Mouse (Mus musculus): ENCODE measurements at regions not wholly inside any gene's neighbourhood (a gene's known extent, or its start where the extent isn't known, plus 50 kb on each side); places are given as distances from the start of the nearest gene placed in this dataset.
"Not testable (repeated sequence)": the region's sequence is repeated elsewhere in the genome, so short reads cannot be mapped to it uniquely, and the experiment has no call there.

DNA sequence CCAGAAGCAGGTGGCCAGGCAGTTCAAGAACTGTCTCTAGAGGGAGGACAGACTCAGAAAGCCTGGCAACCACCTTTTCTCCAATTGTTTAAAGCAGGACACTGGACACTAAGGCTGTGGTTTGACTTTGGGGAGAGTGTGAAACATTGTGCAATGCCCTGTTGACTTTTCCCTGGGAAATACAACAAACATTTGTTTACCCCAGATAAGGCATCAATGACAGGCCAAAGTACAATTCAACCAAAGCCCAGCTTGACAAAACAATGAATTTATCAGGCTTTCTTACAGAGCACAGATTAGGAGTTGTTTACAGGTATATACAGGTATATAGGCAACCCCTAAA is 135.3 kb upstream of the Plxna2 start:
- DNase-seq (ENCODE audit: low spot score) (no peak), ATAC-seq (ENCODE audit: insufficient number of reproducible peaks, low FRiP score, low TSS enrichment, low read depth) (no peak)
- H3K4me1 ChIP-seq (ENCODE audit: control insufficient read depth, insufficient read depth, low read length), result no peaks in the 10 kb centered on the region
- no peaks in the 10 kb centered on the region for H3K9me3 ChIP-seq (ENCODE audit: control insufficient read depth, low read length)
- no peak overlapping the region for H3K9ac ChIP-seq (ENCODE audit: low read length)
- no peak overlapping the region for H3K4me2 ChIP-seq (ENCODE audit: low read depth, severe bottlenecking)
- no peaks in the 10 kb centered on the region for H3K27me3 ChIP-seq (ENCODE audit: control insufficient read depth, insufficient read depth, low read length)
- no peak overlapping the region for H3K27ac ChIP-seq (replicated peaks; ENCODE audit: low read depth, low read length)
- H3K4me3 ChIP-seq (ENCODE audit: low read depth, low read length), result no peak overlapping the region
- H3K36me3 ChIP-seq (ENCODE audit: control insufficient read depth, insufficient read depth, low read length), result no peaks in the 10 kb centered on the region

DNA sequence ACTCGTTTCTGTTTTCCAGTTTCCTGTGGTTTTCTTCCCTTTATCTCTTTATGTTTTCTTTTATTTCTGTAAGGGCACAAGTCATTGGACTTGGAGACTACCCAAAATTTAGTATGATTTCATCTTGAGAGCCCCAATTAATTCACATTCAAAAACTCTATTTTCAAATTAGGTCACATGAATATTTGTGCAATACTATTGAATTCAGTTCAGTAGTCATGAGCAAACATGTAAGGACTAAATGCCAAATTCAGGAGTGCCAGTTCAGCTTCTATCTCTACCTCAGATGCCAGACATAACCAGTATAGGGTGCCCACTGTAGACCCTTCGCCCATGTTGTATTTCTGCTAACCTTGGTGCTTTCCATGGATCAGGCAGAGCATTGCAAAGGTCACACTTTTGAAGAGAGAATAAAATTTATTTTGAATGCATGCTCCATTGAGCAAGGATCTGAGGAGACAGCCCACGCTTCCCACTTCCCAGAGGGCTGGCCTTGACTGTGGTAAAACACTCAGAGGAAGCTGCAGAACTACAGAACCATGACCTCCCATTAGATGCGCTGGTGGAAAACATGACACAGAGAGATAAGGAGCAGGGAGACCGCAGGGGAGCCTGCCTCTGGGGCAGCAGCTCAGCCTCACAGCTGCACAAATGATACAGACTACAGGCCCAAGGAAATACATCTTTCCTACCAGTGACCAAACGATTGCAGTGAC is 135.9 kb upstream of the Plxna2 start:
- WGBS, result 80% methylated on average over 6 of the region's 6 CpGs
- Histone ChIP-seq H3K9ac (ENCODE audit: low read length) (no peak overlapping the region), H3K4me1 (ENCODE audit: control insufficient read depth, insufficient read depth, low read length) (no peaks in the 10 kb centered on the region), H3K9me3 (ENCODE audit: control insufficient read depth, low read length) (no peaks in the 10 kb centered on the region), H3K4me3 (ENCODE audit: low read depth, low read length) (no peak overlapping the region), H3K36me3 (ENCODE audit: control insufficient read depth, insufficient read depth, low read length) (no peaks in the 10 kb centered on the region), H3K4me2 (ENCODE audit: low read depth, severe bottlenecking) (no peak overlapping the region), H3K27ac (replicated peaks; ENCODE audit: low read depth, low read length) (no peak overlapping the region), H3K27me3 (ENCODE audit: control insufficient read depth, insufficient read depth, low read length) (no peaks in the 10 kb centered on the region)
- no peak for DNase-seq (ENCODE audit: low spot score)
- ATAC-seq (ENCODE audit: insufficient number of reproducible peaks, low FRiP score, low TSS enrichment, low read depth), result no peak

DNA sequence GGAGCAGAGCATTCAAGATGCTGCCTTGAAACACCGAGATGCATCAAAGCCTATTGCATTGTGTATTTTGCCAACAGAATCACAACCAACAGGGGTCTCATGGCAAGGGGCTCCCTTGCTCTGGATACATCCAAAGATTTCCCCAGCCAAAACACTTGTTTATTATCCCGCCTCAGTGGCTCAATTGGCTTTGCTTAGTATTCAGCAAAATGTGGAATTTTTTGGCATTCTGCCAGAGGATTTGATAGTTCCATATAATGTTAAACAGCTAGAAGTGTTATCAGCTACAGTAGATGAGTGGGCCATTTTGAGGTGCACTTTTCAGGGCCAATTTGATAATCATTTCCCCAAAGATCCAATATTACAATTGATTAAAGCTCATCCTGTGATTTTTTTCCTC is 146.7 kb upstream of the Plxna2 start:
- H3K36me3 ChIP-seq (ENCODE audit: control insufficient read depth, insufficient read depth, low read length); ATAC-seq (ENCODE audit: insufficient number of reproducible peaks, low FRiP score, low TSS enrichment, low read depth); H3K4me3 ChIP-seq (ENCODE audit: low read depth, low read length); H3K27ac ChIP-seq (replicated peaks; ENCODE audit: low read depth, low read length); H3K4me1 ChIP-seq (ENCODE audit: control insufficient read depth, insufficient read depth, low read length); H3K9me3 ChIP-seq (ENCODE audit: control insufficient read depth, low read length); H3K4me2 ChIP-seq (ENCODE audit: low read depth, severe bottlenecking); H3K9ac ChIP-seq (ENCODE audit: low read length); DNase-seq (ENCODE audit: low spot score); H3K27me3 ChIP-seq (ENCODE audit: control insufficient read depth, insufficient read depth, low read length): not testable (repeated sequence)
- 93% methylated on average over 2 of the region's 2 CpGs for WGBS

DNA sequence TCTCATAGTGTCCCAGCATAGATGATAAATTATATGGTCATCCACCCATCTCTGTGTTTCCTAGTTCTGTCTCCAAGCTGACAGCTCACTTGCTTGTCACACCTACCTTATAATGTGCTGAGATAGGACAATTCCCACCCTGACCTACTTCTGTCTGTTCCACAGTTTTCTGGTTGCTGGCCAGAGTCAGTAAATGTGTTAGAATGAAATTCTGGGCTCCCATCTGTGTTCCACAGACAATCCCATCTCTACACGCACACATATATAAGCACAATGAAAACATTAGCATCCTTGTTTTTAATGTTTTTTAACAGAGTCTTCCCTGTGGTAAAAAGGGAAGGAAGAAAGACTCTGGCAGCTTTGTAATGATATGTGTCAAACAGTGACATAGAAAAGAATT is 165.5 kb upstream of the Plxna2 start:
- Histone ChIP-seq H3K9me3 (ENCODE audit: control insufficient read depth, low read length) (no peaks in the 10 kb centered on the region), H3K4me3 (ENCODE audit: low read depth, low read length) (no peak overlapping the region), H3K27ac (replicated peaks; ENCODE audit: low read depth, low read length) (no peak overlapping the region), H3K27me3 (ENCODE audit: control insufficient read depth, insufficient read depth, low read length) (no peaks in the 10 kb centered on the region), H3K9ac (ENCODE audit: low read length) (no peak overlapping the region), H3K36me3 (ENCODE audit: control insufficient read depth, insufficient read depth, low read length) (no peaks in the 10 kb centered on the region), H3K4me2 (ENCODE audit: low read depth, severe bottlenecking) (no peak overlapping the region), H3K4me1 (ENCODE audit: control insufficient read depth, insufficient read depth, low read length) (no peaks in the 10 kb centered on the region)
- DNase-seq (ENCODE audit: low spot score) (no peak), ATAC-seq (ENCODE audit: insufficient number of reproducible peaks, low FRiP score, low TSS enrichment, low read depth) (no peak)
- 82% methylated on average over 1 of the region's 1 CpGs for WGBS

DNA sequence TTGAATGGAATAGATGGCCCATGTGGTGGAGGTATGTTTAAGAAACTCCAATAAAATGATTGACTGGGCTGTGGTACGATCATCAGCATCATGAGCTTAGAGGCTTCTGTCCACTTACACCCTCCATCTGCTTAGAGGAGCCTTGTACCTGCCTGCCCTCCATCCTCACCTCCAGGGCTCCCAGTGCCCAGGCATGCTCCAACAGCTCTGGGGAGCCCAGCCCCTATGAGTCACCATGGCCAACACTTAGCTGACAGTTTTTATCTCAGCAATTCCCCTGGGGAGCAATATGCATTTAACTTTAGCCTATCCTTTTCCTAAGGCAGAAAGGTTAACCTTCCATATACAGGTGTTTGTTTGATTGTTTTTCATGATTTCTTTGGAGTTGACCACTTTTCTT is 174.3 kb upstream of the Plxna2 start:
- Histone ChIP-seq H3K9me3 (ENCODE audit: control insufficient read depth, low read length) (no peaks in the 10 kb centered on the region), H3K36me3 (ENCODE audit: control insufficient read depth, insufficient read depth, low read length) (no peaks in the 10 kb centered on the region), H3K4me1 (ENCODE audit: control insufficient read depth, insufficient read depth, low read length) (no peaks in the 10 kb centered on the region), H3K4me2 (ENCODE audit: low read depth, severe bottlenecking) (no peak overlapping the region), H3K27me3 (ENCODE audit: control insufficient read depth, insufficient read depth, low read length) (no peaks in the 10 kb centered on the region), H3K27ac (replicated peaks; ENCODE audit: low read depth, low read length) (no peak overlapping the region), H3K4me3 (ENCODE audit: low read depth, low read length) (no peak overlapping the region), H3K9ac (ENCODE audit: low read length) (no peak overlapping the region)
- ATAC-seq (ENCODE audit: insufficient number of reproducible peaks, low FRiP score, low TSS enrichment, low read depth), result no peak
- 85% methylated on average over 1 of the region's 1 CpGs for WGBS
- DNase-seq (ENCODE audit: low spot score), result no peak

DNA sequence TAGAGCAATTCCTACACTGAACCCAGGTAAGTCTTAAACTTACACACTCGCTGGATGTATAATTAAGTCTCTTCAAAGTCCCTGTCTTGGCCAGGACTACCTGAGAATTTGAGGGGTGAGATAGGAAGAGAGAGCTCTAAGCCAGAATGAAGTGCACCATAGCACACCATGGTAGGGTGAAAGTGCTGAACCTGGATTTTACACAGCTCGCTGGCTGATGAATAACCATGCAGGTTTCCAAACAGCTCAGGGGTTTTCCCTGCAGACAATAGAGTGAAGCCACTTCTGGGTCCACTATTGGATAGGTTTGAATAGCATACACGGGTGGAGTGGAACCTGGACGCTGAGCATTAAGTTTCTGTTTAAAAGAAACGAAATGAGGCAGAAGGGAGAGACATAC is 180.7 kb upstream of the Plxna2 start:
- Histone ChIP-seq H3K9ac (ENCODE audit: low read length) (no peak overlapping the region), H3K4me1 (ENCODE audit: control insufficient read depth, insufficient read depth, low read length) (0 out of 2 replicates have a peak, but pooled peaks cover 2% of the 10 kb centered on the region), H3K4me2 (ENCODE audit: low read depth, severe bottlenecking) (no peak overlapping the region), H3K4me3 (ENCODE audit: low read depth, low read length) (no peak overlapping the region), H3K27ac (replicated peaks; ENCODE audit: low read depth, low read length) (no peak overlapping the region), H3K27me3 (ENCODE audit: control insufficient read depth, insufficient read depth, low read length) (no peaks in the 10 kb centered on the region), H3K9me3 (ENCODE audit: control insufficient read depth, low read length) (no peaks in the 10 kb centered on the region), H3K36me3 (ENCODE audit: control insufficient read depth, insufficient read depth, low read length) (no peaks in the 10 kb centered on the region)
- 87% methylated on average over 5 of the region's 5 CpGs for WGBS
- DNase-seq (ENCODE audit: low spot score) (no peak), ATAC-seq (ENCODE audit: insufficient number of reproducible peaks, low FRiP score, low TSS enrichment, low read depth) (no peak)

DNA sequence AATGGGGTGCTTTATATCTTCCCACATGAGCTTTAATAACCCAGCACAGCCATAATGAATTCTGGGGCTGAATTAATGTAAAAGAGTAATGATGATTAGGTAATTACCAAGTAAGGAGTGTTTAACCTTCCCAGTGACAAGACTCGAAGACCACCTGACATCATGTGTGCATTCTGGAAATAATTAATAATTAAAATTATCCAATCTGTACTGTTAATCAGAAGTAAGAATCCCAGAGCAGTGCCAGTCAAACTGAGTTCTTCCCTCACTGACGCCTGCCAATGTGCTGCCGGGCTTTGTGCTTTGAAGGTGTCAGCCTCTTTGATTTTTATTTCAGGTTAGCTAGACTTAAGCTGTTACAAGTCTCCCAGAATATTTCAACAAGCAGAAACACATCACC is 183.0 kb upstream of the Plxna2 start:
- WGBS, result 26% methylated on average over 3 of the region's 3 CpGs
- Histone ChIP-seq H3K9me3 (ENCODE audit: control insufficient read depth, low read length) (no peaks in the 10 kb centered on the region), H3K36me3 (ENCODE audit: control insufficient read depth, insufficient read depth, low read length) (no peaks in the 10 kb centered on the region), H3K9ac (ENCODE audit: low read length) (no peak overlapping the region), H3K4me3 (ENCODE audit: low read depth, low read length) (no peak overlapping the region), H3K4me1 (ENCODE audit: control insufficient read depth, insufficient read depth, low read length) (0 out of 2 replicates have a peak, but pooled peaks cover 2% of the 10 kb centered on the region), H3K27me3 (ENCODE audit: control insufficient read depth, insufficient read depth, low read length) (no peaks in the 10 kb centered on the region), H3K4me2 (ENCODE audit: low read depth, severe bottlenecking) (no peak overlapping the region), H3K27ac (replicated peaks; ENCODE audit: low read depth, low read length) (no peak overlapping the region)
- no peak for DNase-seq (ENCODE audit: low spot score)
- no peak for ATAC-seq (ENCODE audit: insufficient number of reproducible peaks, low FRiP score, low TSS enrichment, low read depth)

DNA sequence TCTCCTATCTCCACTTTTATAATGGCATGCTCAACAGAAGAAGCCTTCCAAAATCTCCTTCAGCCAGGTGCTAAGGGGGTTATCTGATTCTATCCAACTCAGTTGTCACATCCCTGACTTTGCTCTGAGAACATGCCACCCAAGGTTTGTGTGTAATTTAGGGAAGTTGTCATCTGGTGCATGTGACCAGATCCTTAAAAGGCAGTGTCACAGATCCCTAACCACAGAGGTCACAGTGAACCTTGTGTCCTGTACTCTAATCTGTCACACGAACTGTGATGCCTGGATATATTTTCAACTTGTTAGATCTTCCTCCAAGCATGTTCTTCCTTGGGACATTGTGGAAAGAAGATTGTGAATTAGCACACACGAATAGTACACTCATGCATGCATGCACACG is 189.4 kb upstream of the Plxna2 start:
- no peaks in the 10 kb centered on the region for H3K9me3 ChIP-seq (ENCODE audit: control insufficient read depth, low read length)
- DNase-seq (ENCODE audit: low spot score) (no peak), ATAC-seq (ENCODE audit: insufficient number of reproducible peaks, low FRiP score, low TSS enrichment, low read depth) (no peak)
- H3K27ac ChIP-seq (replicated peaks; ENCODE audit: low read depth, low read length), result no peak overlapping the region
- H3K4me1 ChIP-seq (ENCODE audit: control insufficient read depth, insufficient read depth, low read length), result no peaks in the 10 kb centered on the region
- no peak overlapping the region for H3K9ac ChIP-seq (ENCODE audit: low read length)
- no peak overlapping the region for H3K4me3 ChIP-seq (ENCODE audit: low read depth, low read length)
- WGBS, result 78% methylated on average over 3 of the region's 3 CpGs
- no peaks in the 10 kb centered on the region for H3K36me3 ChIP-seq (ENCODE audit: control insufficient read depth, insufficient read depth, low read length)
- H3K27me3 ChIP-seq (ENCODE audit: control insufficient read depth, insufficient read depth, low read length), result no peaks in the 10 kb centered on the region
- no peak overlapping the region for H3K4me2 ChIP-seq (ENCODE audit: low read depth, severe bottlenecking)

DNA sequence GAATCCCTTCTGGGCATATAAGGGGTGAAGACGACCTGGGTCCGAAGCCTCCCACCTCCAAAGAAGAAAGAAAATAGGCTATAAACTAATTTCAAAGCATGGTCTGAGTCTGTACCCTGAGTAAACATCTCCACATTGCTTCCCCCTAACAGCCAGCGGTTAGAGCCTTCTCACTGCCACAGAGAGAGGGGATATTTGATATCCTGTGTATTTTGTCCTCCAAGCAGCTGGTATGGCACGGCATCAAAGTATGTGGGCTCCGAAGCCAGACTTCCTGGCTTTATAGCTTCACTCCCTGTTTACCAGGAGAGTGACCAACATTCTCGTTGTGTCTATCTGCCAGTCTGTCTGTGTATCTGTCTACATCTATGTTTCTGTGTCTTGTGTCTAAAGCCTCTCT is 191.7 kb upstream of the Plxna2 start:
- 54% methylated on average over 6 of the region's 6 CpGs for WGBS
- Histone ChIP-seq H3K4me3 (ENCODE audit: low read depth, low read length) (no peak overlapping the region), H3K9me3 (ENCODE audit: control insufficient read depth, low read length) (no peaks in the 10 kb centered on the region), H3K27me3 (ENCODE audit: control insufficient read depth, insufficient read depth, low read length) (no peaks in the 10 kb centered on the region), H3K4me2 (ENCODE audit: low read depth, severe bottlenecking) (no peak overlapping the region), H3K4me1 (ENCODE audit: control insufficient read depth, insufficient read depth, low read length) (no peaks in the 10 kb centered on the region), H3K9ac (ENCODE audit: low read length) (no peak overlapping the region), H3K27ac (replicated peaks; ENCODE audit: low read depth, low read length) (no peak overlapping the region), H3K36me3 (ENCODE audit: control insufficient read depth, insufficient read depth, low read length) (no peaks in the 10 kb centered on the region)
- DNase-seq (ENCODE audit: low spot score) (no peak), ATAC-seq (ENCODE audit: insufficient number of reproducible peaks, low FRiP score, low TSS enrichment, low read depth) (no peak)
